Mouse (Mus musculus): ENCODE data around the gene Sulf2.

DNA sequence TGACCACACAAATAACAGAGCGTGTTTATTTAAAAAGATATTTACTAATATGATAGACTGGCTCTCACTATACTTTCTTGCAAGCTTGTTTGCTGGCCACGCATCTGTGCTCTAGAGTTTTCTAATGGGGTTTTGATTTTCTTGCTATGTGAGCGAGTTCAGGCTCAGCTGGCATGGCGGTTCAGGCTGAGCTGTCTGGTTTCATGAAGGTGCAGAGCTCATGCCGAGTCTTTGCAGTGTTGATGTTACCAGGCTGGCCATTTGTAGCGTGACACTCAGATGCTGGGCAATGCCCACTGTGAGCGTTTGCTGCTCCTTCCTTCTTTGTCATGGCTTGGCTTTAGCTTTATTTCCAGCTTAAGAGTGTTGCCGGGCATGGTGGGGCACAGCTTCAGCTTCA, 93.0 kb downstream of the Sulf2 start:
- TF ChIP-seq POLR2A (IDR thresholded peaks at IDR 0.05; ENCODE audit: low read depth, low read length) (no peak), CTCF (conservative IDR thresholded peaks at IDR 0.05 in 1 of 2, IDR thresholded peaks at IDR 0.05 in 1 of 2; ENCODE audit: low read depth in 2 of 2, low read length in 2 of 2) (no peak), USF1 (IDR thresholded peaks at IDR 0.05; ENCODE audit: low read depth, low read length) (no peak), POLR2AphosphoS2 (IDR thresholded peaks at IDR 0.05; ENCODE audit: low read depth, low read length) (no peak), MAX (IDR thresholded peaks at IDR 0.05; ENCODE audit: low read length) (no peak), MAFK (IDR thresholded peaks at IDR 0.05; ENCODE audit: insufficient replicate concordance, low read length) (no peak), E2F4 (IDR thresholded peaks at IDR 0.05; ENCODE audit: insufficient replicate concordance, low read depth, low read length) (no peak), NELFE (IDR thresholded peaks at IDR 0.05; ENCODE audit: low read depth, low read length) (no peak), RAD21 (IDR thresholded peaks at IDR 0.05; ENCODE audit: low read depth, low read length) (no peak), MYC (IDR thresholded peaks at IDR 0.05; ENCODE audit: low read depth, low read length) (no peak), SMC3 (IDR thresholded peaks at IDR 0.05; ENCODE audit: low read depth, low read length) (no peak)
